11 mouse cellular contexts compared by ENCODE assay signal in the genomic region with DNA sequence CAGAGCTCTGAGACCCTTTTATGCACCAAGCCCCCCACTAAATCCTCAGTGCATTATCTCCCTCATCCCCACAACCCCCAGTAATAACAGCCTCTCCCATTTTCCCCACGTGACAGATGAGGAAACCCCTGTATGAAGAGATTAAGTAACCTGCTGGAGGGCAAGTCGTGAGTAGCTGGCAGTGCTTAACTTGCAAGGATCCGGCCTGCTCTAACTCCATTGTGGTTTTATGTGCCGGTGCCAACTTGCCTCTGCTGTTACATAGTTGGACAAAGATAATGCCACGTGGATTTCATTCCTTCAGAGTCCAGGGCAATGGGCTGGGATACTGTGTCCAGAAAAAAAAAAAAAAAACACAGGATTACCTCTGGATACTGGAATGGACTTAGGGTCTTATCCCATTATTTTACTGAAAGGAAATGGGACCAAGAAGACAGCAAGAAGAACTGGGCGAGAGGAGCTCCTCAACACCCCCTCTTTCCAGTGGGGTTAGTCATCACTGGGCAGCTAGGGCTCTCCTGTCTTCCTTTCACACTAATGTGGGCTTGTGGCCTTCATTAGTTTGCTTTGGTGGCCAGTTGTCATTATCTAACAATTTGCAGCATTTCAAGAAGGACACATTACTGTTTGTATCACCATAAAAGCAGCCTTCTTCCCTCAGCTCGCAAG. TPM values are rescaled to one million over a fixed set of nuclear protein-coding genes. Genes with fewer than 3 reads are reported as not detected.
DNase-seq lines count a peak whose midpoint lies in the region; ATAC-seq and TF ChIP-seq lines count a peak whose summit lies in the region.
"Had no signal": no experiment of that assay in that cellular context is flagged by ENCODE, and none has a peak within 500 bp of the region (broad histone marks: within the 10 kb centered on the region; RNA-seq: fewer than 3 reads in every experiment).

No protein-coding gene starts in this region.

- no peak for ATAC-seq in stomach, embryonic 14.5 days (ENCODE audit: insufficient number of reproducible peaks, insufficient read depth, low FRiP score, low read depth)
- ATAC-seq: forebrain, embryonic 13.5 days had no signal

- no peak overlapping the region for H3K9ac ChIP-seq in liver, adult 2 months (ENCODE audit: low read depth, low read length)
- no peak overlapping the region for H3K9ac ChIP-seq in stomach, embryonic 14.5 days (replicated peaks; ENCODE audit: low read depth, low read length)
- H3K9ac ChIP-seq: forebrain, embryonic 13.5 days had no signal

- H3K79me2 ChIP-seq in liver, adult 2 months (ENCODE audit: control insufficient read depth, insufficient read depth, low read length): no peaks in the 10 kb centered on the region

- no peak for TF ChIP-seq CTCF in gastrocnemius, adult 2 months (IDR thresholded peaks at IDR 0.05)
- TF ChIP-seq CTCF in liver, adult 2 months (IDR thresholded peaks at IDR 0.05; ENCODE audit: low read depth, low read length): no peak

- H3K27me3 ChIP-seq in liver, adult 2 months (ENCODE audit: control insufficient read depth, insufficient read depth, low read length): no peaks in the 10 kb centered on the region
- no peaks in the 10 kb centered on the region for H3K27me3 ChIP-seq in stomach, embryonic 14.5 days (ENCODE audit: control insufficient read depth, insufficient read depth, low read length)
- H3K27me3 ChIP-seq: forebrain, embryonic 13.5 days had no signal

- H3K27ac ChIP-seq in gastrocnemius, adult 2 months: peak overlapping the region; percentile 68
- peak overlapping the region; percentile 62 for H3K27ac ChIP-seq in liver, adult 2 months (replicated peaks; ENCODE audit: insufficient read depth, low read depth, low read length)
- peak overlapping the region; percentile 21; the same call in 1 of the 2 replicates for H3K27ac ChIP-seq in stomach, embryonic 14.5 days (ENCODE audit: low read length)
- H3K27ac ChIP-seq: forebrain, embryonic 13.5 days; macrophage had no signal

- no peak overlapping the region for H3K4me2 ChIP-seq in stomach, embryonic 14.5 days (replicated peaks; ENCODE audit: low read depth, low read length)
- H3K4me2 ChIP-seq: forebrain, embryonic 13.5 days had no signal

- no peaks in the 10 kb centered on the region for H3K36me3 ChIP-seq in liver, adult 2 months (ENCODE audit: control insufficient read depth, insufficient read depth, low read length)
- H3K36me3 ChIP-seq in stomach, embryonic 14.5 days (ENCODE audit: control insufficient read depth, insufficient read depth, low read length): no peaks in the 10 kb centered on the region

- 24% methylated on average over 7 of the region's 7 CpGs for WGBS in liver, adult 2 months
- 60% methylated on average over 7 of the region's 7 CpGs for WGBS in stomach, embryonic 14.5 days

- H3K9me3 ChIP-seq in stomach, embryonic 14.5 days (ENCODE audit: control insufficient read depth, low read depth, low read length): no peaks in the 10 kb centered on the region
- H3K9me3 ChIP-seq: forebrain, embryonic 13.5 days had no signal

- intact Hi-C loops in gastrocnemius, adult 2 months (cut with DNase I): no loop called here

- DNase-seq in gastrocnemius, adult 2 months: no peak
- DNase-seq in gastrocnemius, postnatal 10 days: no peak
- peak; percentile 87 for DNase-seq in liver, adult 2 months (ENCODE audit: extremely low read depth, low read depth, low spot score)
- no peak for DNase-seq in liver
- DNase-seq in fibroblast of lung, adult 2 months (ENCODE audit: low read depth): peak; percentile 36
- DNase-seq in left cerebral cortex, adult 8-10 months (ENCODE audit: low spot score in 2 of 2): no peak
- no peak for DNase-seq in cerebellum, postnatal 4 days (ENCODE audit: low spot score in 2 of 2)
- DNase-seq: gastrocnemius, postnatal 36 days had no signal

- peaks cover 24% of the 10 kb centered on the region for H3K4me1 ChIP-seq in liver, adult 2 months (ENCODE audit: control insufficient read depth, insufficient read depth, low read length)
- H3K4me1 ChIP-seq in stomach, embryonic 14.5 days (ENCODE audit: control insufficient read depth, insufficient read depth, low read length): peaks cover 15% of the 10 kb centered on the region
- H3K4me1 ChIP-seq: forebrain, embryonic 13.5 days had no signal

- no peak for TF ChIP-seq POLR2A in liver, adult 2 months (IDR thresholded peaks at IDR 0.05; ENCODE audit: extremely low read depth, insufficient read depth, low read length)

- no peak overlapping the region for H3K4me3 ChIP-seq in gastrocnemius, adult 2 months
- no peak overlapping the region for H3K4me3 ChIP-seq in liver, adult 2 months (ENCODE audit: insufficient read depth, low read depth, low read length)
- no peak overlapping the region for H3K4me3 ChIP-seq in stomach, embryonic 14.5 days (ENCODE audit: low read depth, low read length)
- H3K4me3 ChIP-seq: forebrain, embryonic 13.5 days had no signal

RNA-seq across cellular contexts. Expression of a gene that starts 18.6 kb away (rescaled TPM):
- 1 to 10 TPM; 1.2 to 2.3 TPM for total RNA-seq in gastrocnemius, adult 2 months (2021)
- total RNA-seq in gastrocnemius, postnatal 10 days (2021): 1 to 10 TPM; 2.3 to 3.6 TPM
- total RNA-seq in liver, adult 2 months (2014; rRNA removed): 3.1 and 4.0 TPM in 2 replicates
- polyA plus RNA-seq in liver, adult 2 months (2012; rRNA removed): 4.7 and 4.9 TPM in 2 replicates
- polyA plus RNA-seq in stomach, embryonic 14.5 days (2014; fragmentation: Nextera tagmentation; extraction: Ambion mirVana): 11.6 and 11.8 TPM in 2 replicates
- 1 to 10 TPM; 2.2 to 2.8 (median 2.6) TPM for total RNA-seq in left cerebral cortex, adult 8-10 months (2022)

Comparison
In these comparisons a context has a peak if more than half of its experiments do, and no peak if none do; other contexts are left out.
1. DNase-seq: peak in liver, adult 2 months (single experiment) and fibroblast of lung, adult 2 months (single experiment); none in gastrocnemius, adult 2 months (single experiment), gastrocnemius, postnatal 10 days (single experiment), liver (single experiment), left cerebral cortex, adult 8-10 months (0 of 2) and cerebellum, postnatal 4 days (0 of 2).
2. Peak in every context shown above with its lines, with median percentiles within 50 percentile points of each other: H3K27ac ChIP-seq.